Mouse (Mus musculus): ENCODE results near the gene Chp1.

- TF ChIP-seq CTCF (IDR thresholded peaks at IDR 0.05; ENCODE audit: borderline replicate concordance, extremely low read depth, insufficient read depth, insufficient read length) (no peak), POLR2A (IDR thresholded peaks at IDR 0.05; ENCODE audit: borderline replicate concordance, extremely low read depth, insufficient read depth, insufficient read length, poor library complexity, severe bottlenecking) (no peak)
These were observed 46.4 kb upstream of the Chp1 start for GRCm38 (mm10) chr2:119500965-119501652.

All from brain, embryonic 14.5 days (tissue).